Mouse (Mus musculus) megakaryocyte, adult 5-6 weeks (primary cell): ENCODE measurements at regions not wholly inside any gene's neighbourhood (a gene's known extent, or its start where the extent isn't known, plus 50 kb on each side); places are given as distances from the start of the nearest gene placed in this dataset.

Experiments
- ATAC-seq: 2 replicates; pipeline ENCODE4 v1.8.0; 2016; ENCODE audit warnings: mild to moderate bottlenecking, inconsistent platforms; ENCODE audit not compliant: poor library complexity, severe bottlenecking

DNA sequence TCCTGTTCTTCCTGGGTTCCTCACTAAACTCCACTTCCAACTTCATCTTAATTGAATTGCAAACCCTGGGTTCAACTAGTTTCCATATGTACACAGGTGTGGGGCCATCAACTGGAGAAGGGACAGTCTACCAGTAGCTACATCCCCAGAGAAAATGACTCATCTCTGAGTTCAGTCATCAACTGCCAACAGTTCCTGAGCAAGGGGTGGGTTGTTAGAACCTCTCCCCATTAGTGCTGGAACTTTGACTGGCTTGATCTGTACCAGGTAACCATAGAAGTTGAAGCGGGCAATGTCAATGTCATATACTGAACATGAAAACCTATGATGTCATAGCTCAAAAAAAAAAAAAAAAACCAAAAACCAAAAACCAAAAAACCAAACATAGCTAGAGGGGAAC is 69.8 kb downstream of the Gm21750 start:
- ATAC-seq = no peak

DNA sequence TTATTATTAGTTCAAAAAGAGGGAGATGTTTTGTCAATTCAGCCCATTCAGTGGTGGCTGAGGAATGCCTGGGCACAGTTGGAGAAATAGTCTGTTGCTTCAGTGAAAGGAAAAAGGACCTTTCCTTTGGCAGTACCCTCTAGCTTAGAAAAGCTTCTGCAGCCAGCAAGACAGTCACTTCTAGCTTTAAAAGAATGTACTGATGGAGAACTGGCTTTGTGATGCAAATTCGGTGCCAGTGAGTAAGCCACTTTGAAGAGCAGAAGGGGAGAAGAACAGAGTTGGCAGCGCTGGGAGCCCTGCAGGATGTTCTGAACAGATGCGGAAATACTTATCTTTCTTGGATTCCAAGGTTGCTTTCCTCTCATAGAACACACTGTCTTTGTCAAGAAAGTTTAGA is 71.1 kb downstream of the Gm21750 start:
- no peak for ATAC-seq

DNA sequence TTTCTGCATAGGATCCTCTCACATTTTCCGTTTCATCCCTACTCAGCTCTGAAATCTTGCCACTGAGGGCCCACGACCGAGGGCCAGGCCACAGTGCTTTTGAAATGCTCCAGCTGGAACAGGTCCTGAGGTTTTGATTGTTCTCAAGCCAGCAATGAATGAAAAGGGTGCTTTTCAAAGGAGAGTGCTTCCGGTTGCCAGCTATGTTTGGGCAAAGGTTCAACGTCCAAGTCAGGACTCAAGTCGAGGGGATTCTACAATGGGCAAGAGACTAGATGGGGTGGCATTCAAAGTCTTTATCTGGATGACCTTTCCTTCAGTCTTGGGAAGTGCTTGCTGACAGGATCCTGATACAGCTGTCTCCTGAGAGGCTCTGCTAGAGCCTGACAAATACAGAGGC is 89.8 kb downstream of the Gm21750 start:
- no peak for ATAC-seq

DNA sequence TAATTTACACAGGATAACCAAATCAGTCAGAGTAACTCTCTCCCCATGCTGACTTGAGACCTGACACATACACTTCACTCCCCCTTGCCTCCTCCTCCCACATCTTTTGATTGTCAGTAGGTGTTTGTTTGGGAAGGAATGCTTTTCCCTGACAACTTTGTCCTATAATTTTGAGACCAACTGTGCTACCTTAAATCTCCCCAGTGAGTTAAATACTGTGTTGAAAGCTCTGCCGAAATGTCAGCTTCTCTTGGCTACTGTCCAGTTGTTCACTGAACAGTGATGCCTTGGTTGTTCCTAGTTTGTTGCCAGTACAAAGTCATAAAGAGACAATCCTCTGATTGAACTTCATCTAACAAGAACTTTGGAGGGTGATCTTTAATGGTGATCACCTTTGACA is 99.0 kb downstream of the Gm21750 start:
- no peak for ATAC-seq

DNA sequence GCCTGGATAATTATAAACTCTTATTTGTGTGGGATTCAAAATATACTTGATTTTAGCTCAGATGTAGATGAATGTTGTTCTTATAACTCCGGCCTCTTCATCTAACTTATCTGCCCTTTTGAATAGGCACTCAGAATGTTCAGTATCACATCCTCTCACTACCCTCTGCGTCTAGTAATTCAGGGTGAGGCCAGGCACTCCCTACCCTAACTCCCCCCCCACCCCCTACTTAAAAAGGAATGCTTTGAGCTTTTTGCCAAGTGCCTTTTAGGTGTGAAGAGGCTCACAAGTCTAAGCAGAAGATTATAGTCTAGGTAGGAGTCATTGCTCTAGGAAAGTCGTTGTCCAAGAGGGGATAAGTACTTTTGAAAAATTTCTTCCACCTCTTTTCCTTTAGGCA is 111.9 kb downstream of the Gm21750 start:
- no peak for ATAC-seq

DNA sequence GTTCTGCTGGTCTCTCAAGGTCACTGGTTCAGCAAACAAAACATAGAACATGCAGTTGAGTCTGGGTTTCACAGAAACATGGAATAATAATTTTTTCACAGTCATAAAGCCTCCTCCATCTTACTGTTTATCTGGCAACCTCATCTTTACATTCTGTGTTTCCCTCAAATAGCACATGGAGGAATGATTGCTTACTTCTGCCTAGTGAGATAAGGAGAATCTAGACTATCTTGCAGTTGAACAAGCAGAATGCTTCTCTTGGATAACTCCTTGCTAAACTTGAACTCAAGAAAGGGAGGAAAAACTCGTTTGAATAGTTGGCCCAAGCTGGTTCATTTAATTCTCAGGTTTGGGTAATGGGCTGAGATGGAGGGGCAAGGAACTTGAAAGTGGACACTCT is 112.8 kb downstream of the Gm21750 start:
- ATAC-seq = no peak

DNA sequence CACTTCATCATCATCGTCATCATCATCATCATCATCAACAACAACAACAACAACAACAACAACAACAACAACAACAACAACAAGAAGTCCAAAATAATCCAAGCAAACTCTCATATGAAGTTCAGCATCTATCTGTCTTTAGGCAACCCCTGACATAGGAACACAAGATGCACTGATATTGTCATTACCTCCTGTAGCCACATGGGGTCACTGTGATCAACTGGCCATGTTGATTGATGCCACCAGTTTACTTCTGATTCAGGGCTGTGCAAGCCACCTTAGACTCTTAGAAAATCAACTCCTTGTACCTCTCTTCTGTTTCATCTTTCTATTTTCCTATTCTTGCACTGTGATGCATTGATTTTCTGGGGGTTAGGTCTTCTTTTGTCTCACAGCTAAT is 115.0 kb downstream of the Gm21750 start:
- peak; percentile 77 for ATAC-seq

DNA sequence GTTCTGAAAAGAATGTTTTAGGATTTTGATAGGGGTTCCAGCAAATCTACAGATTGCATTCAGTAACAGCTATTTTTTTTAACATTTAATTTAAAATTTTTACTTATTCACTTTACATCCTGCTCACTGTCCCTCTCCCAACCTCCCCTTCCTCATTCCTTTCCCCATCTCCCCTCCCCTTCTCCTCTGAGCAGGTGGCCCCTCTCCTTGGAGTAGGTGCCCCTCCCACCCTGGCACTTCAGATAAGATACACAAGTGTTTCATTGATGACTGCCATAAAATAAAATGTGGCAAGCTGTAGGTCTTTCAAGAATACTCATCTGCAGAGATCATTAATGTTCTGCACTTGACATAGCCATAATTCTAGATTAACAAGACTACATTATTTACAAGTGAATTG is 146.1 kb downstream of the Gm21750 start:
- no peak for ATAC-seq

DNA sequence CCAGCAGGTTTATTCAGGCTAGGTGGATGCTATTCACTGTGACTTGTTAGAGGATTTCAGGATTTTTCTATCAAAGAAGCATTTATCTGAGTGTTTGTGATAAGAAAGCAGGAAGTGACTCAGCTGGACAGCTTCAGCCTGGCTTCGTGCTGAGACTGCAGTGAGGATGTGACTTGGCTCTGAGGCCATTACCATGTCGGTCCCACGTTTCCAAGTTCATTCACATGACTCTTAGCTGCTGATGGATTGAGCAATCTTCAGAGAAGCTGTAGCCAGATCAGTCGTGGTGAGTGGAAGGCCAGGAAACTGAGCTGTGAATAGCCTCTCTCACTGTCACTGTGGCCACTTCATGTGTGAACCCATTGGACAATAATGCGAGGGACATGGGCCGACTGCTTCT is 177.9 kb downstream of the Gm21750 start:
- no peak for ATAC-seq

DNA sequence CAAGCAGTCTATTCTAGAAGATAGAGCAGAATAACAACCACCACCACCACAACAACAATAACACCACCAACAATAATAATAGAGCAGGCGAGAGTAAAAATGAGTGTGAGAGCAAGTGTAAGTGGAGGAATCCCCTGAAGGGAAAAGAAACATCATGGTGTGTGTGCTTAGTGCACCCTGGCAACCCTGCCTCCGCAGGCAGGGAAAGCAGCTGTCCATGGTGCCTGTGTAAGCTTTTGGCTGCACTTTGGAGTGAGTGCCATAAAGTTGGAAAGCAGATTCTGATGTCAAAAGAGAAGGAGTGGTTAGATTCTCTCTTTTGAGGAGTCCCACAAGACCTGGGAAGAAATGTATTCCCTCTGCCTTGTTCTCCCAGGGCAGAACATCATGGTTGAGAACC is 200.8 kb downstream of the Gm21750 start:
- ATAC-seq = no peak

DNA sequence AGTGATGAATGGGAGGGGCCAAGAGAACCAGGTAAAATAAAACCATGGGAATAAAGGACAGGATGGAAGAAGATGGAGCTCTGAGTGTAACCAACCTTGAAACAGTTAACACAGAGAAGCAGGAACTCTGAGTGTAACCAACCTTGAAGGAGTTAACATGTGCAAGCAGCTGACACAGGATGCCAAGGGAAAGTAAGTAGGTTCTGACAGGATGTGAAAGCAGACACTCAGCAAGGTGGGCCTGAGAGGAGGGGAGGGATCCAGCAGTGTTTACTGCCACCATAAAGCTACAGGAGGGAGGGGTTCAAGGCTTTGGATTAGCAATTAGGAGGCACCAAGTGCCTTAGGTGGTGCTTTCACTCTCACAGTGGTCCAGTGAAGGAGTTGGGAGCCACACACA is 213.3 kb downstream of the Gm21750 start:
- no peak for ATAC-seq

DNA sequence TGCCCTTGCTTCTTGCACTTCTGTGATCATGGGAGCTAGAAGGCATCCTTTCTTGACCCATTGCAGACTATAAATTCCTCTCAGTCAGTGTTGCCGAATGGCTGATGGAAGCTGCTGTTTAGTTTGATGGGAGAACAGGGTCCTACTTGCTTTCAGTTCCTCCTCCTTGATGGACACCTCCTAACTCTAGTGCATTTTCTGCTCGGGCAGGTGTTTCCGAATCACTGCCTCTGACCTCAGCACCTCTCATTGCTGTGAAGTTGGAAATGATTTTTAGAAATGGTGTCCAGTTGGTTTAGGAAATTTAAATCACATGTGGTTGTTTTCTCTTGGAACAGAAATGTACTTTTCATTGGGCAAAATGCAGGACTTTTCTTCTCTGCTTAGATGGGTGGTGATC is 214.9 kb downstream of the Gm21750 start:
- no peak for ATAC-seq

DNA sequence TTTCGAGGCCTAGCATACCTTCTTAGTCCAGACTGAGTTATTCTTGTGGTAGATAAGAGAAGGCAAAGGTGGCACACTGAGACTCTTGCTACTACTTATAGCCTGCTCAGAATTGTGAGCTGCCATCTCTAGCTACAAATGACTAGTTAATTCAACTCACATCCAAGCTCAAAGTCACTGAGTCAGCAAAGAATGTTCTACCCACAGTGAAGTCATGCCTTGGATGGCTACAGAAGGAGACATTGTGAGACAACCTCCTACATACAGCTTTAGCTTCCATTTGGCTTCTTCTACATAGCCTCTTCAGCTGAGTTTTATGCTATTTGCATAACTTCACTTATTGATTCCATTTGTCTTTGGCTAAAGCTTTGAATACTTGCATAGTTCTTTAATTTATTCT is 217.2 kb downstream of the Gm21750 start:
- no peak for ATAC-seq

DNA sequence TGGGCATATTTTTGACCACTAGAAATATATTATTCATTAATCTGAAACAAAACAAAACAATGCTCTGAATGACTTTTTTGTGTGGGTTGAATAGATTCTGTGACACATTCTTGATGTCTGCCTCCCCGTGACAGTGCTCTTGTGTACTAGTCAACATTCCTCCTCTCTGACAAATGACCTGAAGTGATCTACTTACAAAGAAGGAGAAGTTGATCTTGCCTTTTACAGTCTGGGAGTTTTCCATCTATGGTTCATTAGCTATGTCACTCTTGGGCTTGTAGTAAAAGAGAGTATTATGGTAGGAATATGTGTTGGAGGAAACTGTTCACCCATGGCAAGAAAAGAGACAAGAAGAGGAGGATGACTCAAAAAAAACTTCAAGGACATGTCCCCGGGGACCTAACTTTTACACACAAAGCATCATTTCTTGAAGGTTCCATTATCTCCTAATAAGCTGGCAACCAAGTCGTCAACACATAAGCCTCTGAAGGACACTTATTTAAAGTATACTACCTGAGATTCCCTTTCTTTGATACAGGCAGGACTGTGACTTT is 217.9 kb downstream of the Gm21750 start:
- ATAC-seq = no peak

DNA sequence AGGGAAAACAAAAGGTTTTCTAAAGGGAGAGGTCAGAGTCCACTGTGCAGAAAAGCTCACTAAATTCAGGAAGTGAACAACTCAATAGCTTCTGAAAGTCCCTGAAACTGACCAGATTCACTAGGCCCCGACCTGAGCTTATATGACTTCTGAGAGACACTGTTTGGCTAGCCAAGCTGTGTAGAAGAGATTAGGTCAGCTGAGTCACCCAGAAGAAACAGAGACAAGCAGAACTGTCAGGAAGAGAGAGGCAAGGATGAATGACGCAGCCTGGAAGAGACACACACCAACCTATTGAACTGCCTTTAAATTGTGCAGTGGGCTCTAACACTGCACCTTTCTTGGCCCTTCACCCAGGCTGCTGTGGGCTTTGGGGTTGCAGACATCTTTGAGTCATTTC is 230.4 kb downstream of the Gm21750 start:
- no peak for ATAC-seq

DNA sequence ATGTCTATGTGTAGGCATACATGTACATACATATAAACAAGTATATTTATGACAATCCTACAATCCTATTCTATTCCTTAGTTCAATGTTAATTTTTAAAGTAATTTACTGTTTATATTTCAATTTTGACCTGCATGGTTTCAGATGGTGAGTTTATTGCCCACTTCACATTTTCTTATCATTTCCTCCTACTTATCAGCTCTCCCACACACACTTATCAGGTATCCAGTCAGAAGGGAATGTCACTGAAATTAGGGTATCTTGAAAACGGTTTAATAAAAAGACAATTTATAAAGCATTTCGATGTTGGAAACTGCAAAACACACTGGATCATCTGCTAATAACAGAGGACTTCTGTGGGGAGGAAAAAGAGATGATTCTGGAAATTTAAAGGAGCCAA is 233.8 kb downstream of the Gm21750 start:
- no peak for ATAC-seq

DNA sequence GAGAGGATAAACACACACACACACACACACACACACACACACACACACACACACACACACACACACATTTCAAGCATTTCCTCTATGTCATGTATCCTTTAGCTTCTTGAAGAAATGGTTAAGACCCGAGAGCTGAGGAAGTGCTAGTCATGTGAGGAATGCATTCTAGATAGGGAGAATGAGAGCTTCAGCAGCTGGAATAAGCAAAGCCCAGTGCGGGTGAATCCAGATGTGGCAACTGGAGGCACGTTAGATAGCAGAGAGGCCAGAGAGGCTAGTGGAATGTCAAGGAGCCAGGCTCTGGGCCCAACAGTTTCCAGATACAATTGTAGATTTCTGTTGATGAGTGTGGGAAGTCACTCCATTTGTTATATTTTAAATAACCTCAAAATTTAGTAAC is 234.2 kb downstream of the Gm21750 start:
- no peak for ATAC-seq

DNA sequence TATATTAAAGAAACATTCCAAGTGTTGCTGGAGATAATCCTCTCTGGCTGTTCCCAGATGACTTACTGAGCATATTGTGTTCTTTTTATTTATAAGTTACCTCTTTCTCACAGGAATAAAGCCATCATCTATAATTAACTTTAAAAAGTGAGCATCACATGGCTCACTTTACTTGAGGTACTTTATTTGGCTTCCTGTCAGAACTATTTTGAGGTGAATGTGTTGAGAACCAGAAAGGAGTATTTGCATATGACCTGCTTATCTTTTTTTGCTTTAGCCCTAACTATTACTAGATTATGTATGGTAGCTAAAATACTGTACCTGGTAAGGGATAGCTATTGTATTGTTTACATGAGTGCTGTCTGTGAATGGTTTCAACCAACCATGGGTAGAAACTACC is 238.1 kb downstream of the Gm21750 start:
- ATAC-seq = no peak

DNA sequence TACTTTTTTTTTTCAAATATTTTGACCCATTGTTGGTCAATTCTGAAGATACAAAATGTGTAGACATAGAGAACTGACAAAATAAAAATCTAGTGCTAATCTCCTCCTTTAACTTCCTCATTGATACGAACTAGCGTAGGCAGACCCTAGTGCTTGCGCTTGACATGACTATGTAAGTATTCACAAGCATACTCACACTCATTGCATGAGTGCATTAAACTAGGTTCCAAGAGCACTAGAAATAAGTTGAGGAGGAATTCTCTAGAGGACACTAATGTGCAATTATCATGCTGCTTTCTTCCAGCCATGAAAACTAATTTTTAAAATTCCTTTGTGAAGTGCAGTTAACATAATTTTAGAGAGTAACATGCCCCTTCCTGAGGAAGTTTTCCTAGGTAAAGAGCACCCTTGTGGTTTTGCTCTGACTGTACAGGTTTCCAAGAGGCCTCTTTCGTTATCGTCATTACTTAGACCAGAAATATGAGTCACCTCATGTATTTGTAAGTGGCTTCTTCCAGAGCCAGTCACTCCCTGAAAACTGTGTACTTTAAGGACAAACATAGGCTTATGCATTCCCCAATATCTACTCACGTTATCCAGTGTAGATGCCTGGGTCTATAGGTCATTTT is 241.2 kb downstream of the Gm21750 start:
- no peak for ATAC-seq

DNA sequence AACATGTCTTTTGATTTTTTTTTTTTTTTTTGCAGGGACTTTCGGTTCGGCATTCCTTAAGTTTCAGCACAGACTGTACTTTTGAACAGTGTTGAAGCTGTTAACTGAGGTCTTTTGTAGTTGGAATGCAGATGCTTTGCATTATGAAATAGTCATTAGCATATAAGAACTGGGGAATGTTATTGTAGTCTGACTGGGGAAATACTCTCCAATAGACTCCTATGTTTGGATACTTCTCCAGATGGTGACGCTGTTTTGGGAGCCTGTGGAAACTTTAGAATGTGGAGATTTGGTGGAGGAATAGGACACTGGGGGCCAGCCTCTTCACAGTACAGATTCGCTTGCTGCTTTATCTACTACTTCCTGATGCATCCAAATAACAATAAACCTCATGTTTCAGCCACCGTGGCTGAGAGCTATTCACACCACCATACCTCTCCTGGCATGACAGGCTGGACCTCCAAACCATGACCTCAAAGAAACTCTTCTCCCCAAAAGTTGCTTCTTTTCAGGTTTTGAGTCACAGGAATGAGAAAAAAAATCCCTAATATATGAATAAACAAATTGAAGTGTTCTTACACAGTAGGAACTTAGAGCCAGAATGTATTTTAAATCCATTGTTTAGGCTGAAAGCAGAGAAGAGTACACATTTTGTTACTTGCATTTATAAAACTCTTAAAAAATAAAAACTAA is 252.9 kb downstream of the Gm21750 start:
- no peak for ATAC-seq

DNA sequence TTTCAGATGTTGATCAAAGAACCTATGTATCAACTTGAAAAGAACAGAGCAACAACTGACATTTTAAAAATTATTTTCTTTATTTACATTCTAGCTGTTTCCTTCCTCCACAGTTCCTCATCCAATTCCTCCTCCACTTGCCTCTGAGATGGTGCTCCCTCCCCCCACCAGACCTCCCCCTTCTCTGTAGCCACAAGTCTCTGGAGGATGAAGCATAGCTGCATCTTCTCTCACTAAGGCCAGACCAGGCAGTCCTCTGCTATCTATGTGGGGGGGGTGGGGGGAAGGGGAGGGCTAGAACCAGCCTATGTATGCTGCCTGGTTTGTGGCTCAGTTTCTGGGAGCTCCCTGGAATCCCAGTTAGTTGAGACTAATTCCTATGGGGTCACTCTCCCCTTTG is 255.0 kb downstream of the Gm21750 start:
- ATAC-seq = no peak

DNA sequence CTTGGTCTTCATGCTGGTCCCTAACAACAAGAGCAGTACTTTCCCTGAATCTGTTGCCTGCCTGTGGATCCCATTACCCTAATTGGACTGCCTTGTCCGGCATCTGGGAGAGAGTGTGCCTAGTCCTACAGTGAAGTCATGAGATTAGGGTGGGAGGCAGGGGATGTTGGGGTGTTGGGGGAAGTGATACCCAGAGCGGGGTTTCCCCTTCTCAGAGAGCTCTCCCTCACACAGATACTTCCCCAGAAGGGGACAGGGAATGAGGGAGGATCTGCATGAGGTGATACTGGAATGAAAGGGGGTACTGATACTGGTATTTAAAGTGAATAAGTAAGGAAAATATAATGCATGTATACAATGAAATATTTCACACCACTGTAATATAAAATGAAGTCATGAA is 270.1 kb downstream of the Gm21750 start:
- 0 out of 2 replicates have a peak, but pooled peaks have one; percentile 47 for ATAC-seq

DNA sequence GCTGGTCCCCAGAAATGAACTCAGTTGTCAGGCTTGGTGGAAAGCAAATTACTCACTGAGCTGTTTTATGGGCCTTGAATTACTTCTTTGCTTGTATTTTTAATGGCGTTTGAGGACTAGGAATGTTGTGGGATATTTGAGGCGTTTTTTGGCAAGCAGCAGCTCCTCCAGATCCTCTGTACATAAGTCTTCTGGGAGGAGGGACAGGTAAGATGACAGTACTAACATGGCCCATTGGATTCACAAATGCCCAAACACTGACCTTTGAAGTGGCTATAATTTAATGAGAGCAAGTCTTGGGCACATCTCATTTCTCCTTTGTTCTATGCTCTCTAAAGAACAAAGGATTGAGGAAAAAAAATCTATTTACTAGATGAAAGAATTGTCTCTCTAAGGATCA is 286.3 kb downstream of the Gm21750 start:
- no peak for ATAC-seq
